Mouse (Mus musculus) T-helper 17 cell (primary cell): ENCODE measurements around the gene Elmo2.

Experiments
- in situ Hi-C, 2 experiments: fragments of 300-600 bp; cut with MboI, MseI; formaldehyde crosslinking; loops; 1 replicate in 1 of 2; 2 replicates in 1 of 2; pipeline ENCODE4 v1.15.1; 2025; ENCODE audit warnings: high pct_unique_total_duplicates in 2 of 2

The Elmo2 gene

GRCm38 (mm10) chr2:165323928-165324327, 2.4 kb downstream of the Elmo2 start:
- in situ Hi-C loops: no loop called here

GRCm38 (mm10) chr2:165323484-165323883, 2.8 kb downstream of the Elmo2 start:
- in situ Hi-C loops: no loop called here

GRCm38 (mm10) chr2:165321981-165322735, 4.1 kb downstream of the Elmo2 start:
- in situ Hi-C loops: no loop called here

GRCm38 (mm10) chr2:165321381-165321888, 4.8 kb downstream of the Elmo2 start:
- in situ Hi-C loops: no loop called here

- in situ Hi-C loops: no loop called here
Measured at GRCm38 (mm10) chr2:165320531-165321150, 5.6 kb downstream of the Elmo2 start.

- in situ Hi-C loops: no loop called here
Measured at GRCm38 (mm10) chr2:165319503-165319902, 6.8 kb downstream of the Elmo2 start.

- in situ Hi-C loops: no loop called here
Measured at GRCm38 (mm10) chr2:165318941-165319340, 7.3 kb downstream of the Elmo2 start.

GRCm38 (mm10) chr2:165317621-165318263, 8.5 kb downstream of the Elmo2 start:
- in situ Hi-C loops: no loop called here

GRCm38 (mm10) chr2:165316837-165317473, 9.3 kb downstream of the Elmo2 start:
- in situ Hi-C loops: no loop called here

GRCm38 (mm10) chr2:165316204-165316603, 10.1 kb downstream of the Elmo2 start:
- in situ Hi-C loops: no loop called here

GRCm38 (mm10) chr2:165314197-165314596, 12.1 kb downstream of the Elmo2 start:
- in situ Hi-C loops: no loop called here

- in situ Hi-C loops: no loop called here
Measured at GRCm38 (mm10) chr2:165312381-165312780, 13.9 kb downstream of the Elmo2 start.

GRCm38 (mm10) chr2:165311577-165311976, 14.7 kb downstream of the Elmo2 start:
- in situ Hi-C loops: no loop called here

GRCm38 (mm10) chr2:165310818-165311425, 15.4 kb downstream of the Elmo2 start:
- in situ Hi-C loops: no loop called here

- in situ Hi-C loops: no loop called here
Measured at GRCm38 (mm10) chr2:165307801-165308200, 18.5 kb downstream of the Elmo2 start.

GRCm38 (mm10) chr2:165305438-165305837, 20.8 kb downstream of the Elmo2 start:
- in situ Hi-C loops: no loop called here

- in situ Hi-C loops: no loop called here
Measured at GRCm38 (mm10) chr2:165304819-165305218, 21.5 kb downstream of the Elmo2 start.

- in situ Hi-C loops: no loop called here
Measured at GRCm38 (mm10) chr2:165303354-165304012, 22.8 kb downstream of the Elmo2 start.

GRCm38 (mm10) chr2:165301409-165301808, 24.9 kb downstream of the Elmo2 start:
- in situ Hi-C loops: no loop called here

GRCm38 (mm10) chr2:165300885-165301284, 25.4 kb downstream of the Elmo2 start:
- in situ Hi-C loops: no loop called here

- in situ Hi-C loops: no loop called here
Measured at GRCm38 (mm10) chr2:165300424-165300823, 25.9 kb downstream of the Elmo2 start.
